Mouse (Mus musculus) liver, embryonic 13.5 days (tissue): ENCODE measurements around the gene Myo10. TPM values are rescaled to one million over a fixed set of nuclear protein-coding genes. Genes with fewer than 3 reads are reported as not detected.

Experiments used
- ATAC-seq: fragments of 200-750 bp; cut with Nextera tagmentation; 2 replicates; pipeline ENCODE4 v1.8.0; 2017; ENCODE audit warnings: low read depth, mild to moderate bottlenecking, moderate number of reproducible peaks, moderate library complexity
- DNase-seq: peaks from one replicate; pipeline ENCODE4 v3.0.0; 2022
- H3K27ac ChIP-seq: fragments of 300-500 bp; sonication (generic); 2 replicates; pipeline ENCODE4 v1.5.1; 2015; ENCODE audit warnings: moderate library complexity, mild to moderate bottlenecking, inconsistent platforms
- H3K27me3 ChIP-seq: fragments of 300-500 bp; sonication (generic); 2 replicates; pipeline ENCODE4 v1.6.1; 2015; ENCODE audit warnings: mild to moderate bottlenecking, inconsistent platforms
- H3K36me3 ChIP-seq: fragments of 300-500 bp; sonication (generic); 2 replicates; pipeline ENCODE4 v1.6.1; 2015; ENCODE audit warnings: mild to moderate bottlenecking, inconsistent platforms
- H3K4me1 ChIP-seq: fragments of 300-500 bp; sonication (generic); replicated peaks from 2 replicates; pipeline ENCODE4 v1.6.1; 2015; ENCODE audit warnings: inconsistent platforms
- H3K4me2 ChIP-seq: fragments of 300-500 bp; sonication (generic); 2 replicates; pipeline ENCODE4 v1.6.1; 2015; ENCODE audit warnings: inconsistent platforms, mild to moderate bottlenecking, moderate library complexity
- H3K4me3 ChIP-seq: fragments of 300-500 bp; sonication (generic); replicated peaks from 2 replicates; pipeline ENCODE4 v1.5.1; 2015; ENCODE audit warnings: mild to moderate bottlenecking, inconsistent platforms
- H3K9ac ChIP-seq: fragments of 300-500 bp; sonication (generic); 2 replicates; pipeline ENCODE4 v1.6.1; 2015; ENCODE audit warnings: mild to moderate bottlenecking, inconsistent platforms
- H3K9me3 ChIP-seq: fragments of 300-500 bp; sonication (generic); replicated peaks from 2 replicates; pipeline ENCODE4 v1.6.1; 2016; ENCODE audit warnings: inconsistent platforms
- WGBS: fragments of 180-500 bp; shearing (Covaris S2); methylation state at CpG from one replicate; pipeline ENCODE4 v1.1.7; 2015; ENCODE audit not compliant: insufficient replicate concordance; 5-methylcytosine and 5-hydroxymethylcytosine counted together
- polyA plus RNA-seq: library from polyadenylated mRNA; unstranded; fragments of >200 nt; fragmentation: Nextera tagmentation; extraction: Ambion mirVana; gene quantifications from 2 replicates; pipeline ENCODE4 v1.2.1, GENCODE M21; 2015

Myo10 gene
- polyA plus RNA-seq, 1 experiment from 2014 or later = 3.8 TPM

GRCm38 (mm10) chr15:25620560-25620959 lies 1.8 kb upstream of the Myo10 start:
- peaks cover 33% of the 10 kb centered on the region for H3K4me1 ChIP-seq

GRCm38 (mm10) chr15:25621351-25622199 lies 750 bp upstream of the Myo10 start:
- Histone ChIP-seq H3K9ac (peak overlapping the region; percentile 60), H3K27me3 (peaks cover 33% of the 10 kb centered on the region), H3K4me3 (peak overlapping the region; percentile 70), H3K4me2 (peak overlapping the region; percentile 88), H3K36me3 (no peaks in the 10 kb centered on the region), H3K4me1 (peaks cover 37% of the 10 kb centered on the region), H3K9me3 (no peaks in the 10 kb centered on the region), H3K27ac (no peak overlapping the region)
- ATAC-seq = no peak
- no peak for DNase-seq
- 8% methylated on average over 20 of the region's 20 CpGs for WGBS

More at GRCm38 (mm10) chr15:25620560-25620959, 1.8 kb upstream of the Myo10 start:
- Histone ChIP-seq H3K4me3 (no peak overlapping the region), H3K9ac (no peak overlapping the region), H3K9me3 (no peaks in the 10 kb centered on the region), H3K4me2 (no peak overlapping the region), H3K27ac (no peak overlapping the region), H3K27me3 (peaks cover 33% of the 10 kb centered on the region), H3K36me3 (no peaks in the 10 kb centered on the region)
- DNase-seq (no peak), ATAC-seq (no peak)
- WGBS = 74% methylated on average over 4 of the region's 4 CpGs

- no peaks in the 10 kb centered on the region for H3K9me3 ChIP-seq
- peak overlapping the region; percentile 64 for H3K27ac ChIP-seq
- H3K4me3 ChIP-seq = peak overlapping the region; percentile 70
- DNase-seq = peak; percentile 17
- H3K9ac ChIP-seq = peak overlapping the region; percentile 73
- ATAC-seq = no peak
- peaks cover 37% of the 10 kb centered on the region for H3K4me1 ChIP-seq
- WGBS = under 1% methylated on average over 60 of the region's 61 CpGs
- peaks cover 33% of the 10 kb centered on the region for H3K27me3 ChIP-seq
- peak overlapping the region; percentile 88 for H3K4me2 ChIP-seq
- H3K36me3 ChIP-seq = no peaks in the 10 kb centered on the region
Observed at GRCm38 (mm10) chr15:25622867-25623471, 644 bp downstream of the Myo10 start.

- WGBS = 9% methylated on average over 9 of the region's 9 CpGs
- Histone ChIP-seq H3K4me3 (peak overlapping the region; percentile 70), H3K9ac (peak overlapping the region; percentile 73), H3K27ac (no peak overlapping the region), H3K4me2 (peak overlapping the region; percentile 88), H3K27me3 (peaks cover 33% of the 10 kb centered on the region), H3K4me1 (peaks cover 37% of the 10 kb centered on the region), H3K36me3 (no peaks in the 10 kb centered on the region), H3K9me3 (no peaks in the 10 kb centered on the region)
- no peak for DNase-seq
- no peak for ATAC-seq
Observed at GRCm38 (mm10) chr15:25623556-25624180, 1.3 kb downstream of the Myo10 start.

- H3K9me3 ChIP-seq = no peaks in the 10 kb centered on the region
- peak overlapping the region; percentile 70; the same call in 1 of the 2 replicates for H3K4me3 ChIP-seq
Observed at GRCm38 (mm10) chr15:25624263-25624662, 1.9 kb downstream of the Myo10 start.

GRCm38 (mm10) chr15:25625471-25625870 lies 3.1 kb downstream of the Myo10 start:
- 74% methylated on average over 4 of the region's 4 CpGs for WGBS
- no peaks in the 10 kb centered on the region for H3K36me3 ChIP-seq
- H3K4me1 ChIP-seq = peaks cover 37% of the 10 kb centered on the region
- H3K27ac ChIP-seq = no peak overlapping the region
- no peak overlapping the region for H3K9ac ChIP-seq
- ATAC-seq = no peak
- no peak overlapping the region for H3K4me2 ChIP-seq
- no peak overlapping the region for H3K4me3 ChIP-seq
- DNase-seq = no peak
- no peaks in the 10 kb centered on the region for H3K9me3 ChIP-seq
- peaks cover 32% of the 10 kb centered on the region for H3K27me3 ChIP-seq

More at GRCm38 (mm10) chr15:25624263-25624662, 1.9 kb downstream of the Myo10 start:
- 34% methylated on average over 3 of the region's 3 CpGs for WGBS
- Histone ChIP-seq H3K36me3 (no peaks in the 10 kb centered on the region), H3K27ac (no peak overlapping the region), H3K4me2 (peak overlapping the region; percentile 88; the same call in 1 of the 2 replicates), H3K4me1 (peaks cover 37% of the 10 kb centered on the region), H3K27me3 (peaks cover 33% of the 10 kb centered on the region), H3K9ac (no peak overlapping the region)
- ATAC-seq (no peak), DNase-seq (peak; percentile 15)

- Histone ChIP-seq H3K36me3 (no peaks in the 10 kb centered on the region), H3K27me3 (peaks cover 24% of the 10 kb centered on the region), H3K4me1 (peaks cover 42% of the 10 kb centered on the region), H3K27ac (no peak overlapping the region), H3K9me3 (no peaks in the 10 kb centered on the region), H3K4me2 (no peak overlapping the region), H3K4me3 (no peak overlapping the region), H3K9ac (no peak overlapping the region)
- DNase-seq (no peak), ATAC-seq (no peak)
- 76% methylated on average over 7 of the region's 7 CpGs for WGBS
Observed at GRCm38 (mm10) chr15:25627012-25627411, 4.7 kb downstream of the Myo10 start.

- H3K27me3 ChIP-seq = peaks cover 11% of the 10 kb centered on the region
- no peak overlapping the region for H3K4me3 ChIP-seq
- H3K9me3 ChIP-seq = no peaks in the 10 kb centered on the region
- ATAC-seq = no peak
- no peak overlapping the region for H3K4me2 ChIP-seq
- no peaks in the 10 kb centered on the region for H3K36me3 ChIP-seq
- no peak overlapping the region for H3K27ac ChIP-seq
- no peak overlapping the region for H3K9ac ChIP-seq
- DNase-seq = no peak
- WGBS = 61% methylated on average over 2 of the region's 2 CpGs
- H3K4me1 ChIP-seq = peaks cover 42% of the 10 kb centered on the region
Observed at GRCm38 (mm10) chr15:25628251-25628650, 5.9 kb downstream of the Myo10 start.

- Histone ChIP-seq H3K27ac (no peak overlapping the region), H3K9me3 (no peaks in the 10 kb centered on the region), H3K36me3 (no peaks in the 10 kb centered on the region), H3K9ac (no peak overlapping the region), H3K4me1 (peaks cover 35% of the 10 kb centered on the region), H3K4me3 (no peak overlapping the region), H3K4me2 (no peak overlapping the region), H3K27me3 (no peaks in the 10 kb centered on the region)
- no peak for DNase-seq
- no peak for ATAC-seq
- 68% methylated on average over 9 of the region's 9 CpGs for WGBS
Observed at GRCm38 (mm10) chr15:25630716-25631115, 8.4 kb downstream of the Myo10 start.

- Histone ChIP-seq H3K9me3 (no peaks in the 10 kb centered on the region), H3K27ac (no peak overlapping the region), H3K27me3 (no peaks in the 10 kb centered on the region), H3K9ac (no peak overlapping the region), H3K4me2 (no peak overlapping the region), H3K4me1 (peaks cover 31% of the 10 kb centered on the region), H3K36me3 (no peaks in the 10 kb centered on the region), H3K4me3 (no peak overlapping the region)
- no peak for DNase-seq
- 69% methylated on average over 6 of the region's 6 CpGs for WGBS
- no peak for ATAC-seq
Observed at GRCm38 (mm10) chr15:25631332-25631731, 9.0 kb downstream of the Myo10 start.

- Histone ChIP-seq H3K4me1 (peaks cover 31% of the 10 kb centered on the region), H3K9ac (no peak overlapping the region), H3K4me3 (no peak overlapping the region), H3K36me3 (no peaks in the 10 kb centered on the region), H3K27ac (no peak overlapping the region), H3K4me2 (no peak overlapping the region), H3K27me3 (no peaks in the 10 kb centered on the region), H3K9me3 (no peaks in the 10 kb centered on the region)
- 78% methylated on average over 11 of the region's 11 CpGs for WGBS
- ATAC-seq = peak; percentile 46; the same call in 1 of the 2 replicates
- DNase-seq = no peak
Observed at GRCm38 (mm10) chr15:25632902-25633301, 10.6 kb downstream of the Myo10 start.
